Mouse (Mus musculus): Measurements from ENCODE around the gene Tmem45a. TPM values are rescaled to one million over a fixed set of nuclear protein-coding genes. Genes with fewer than 3 reads are reported as not detected.

Gene Tmem45a
- polyA plus RNA-seq, 1 experiment from 2014 or later: 1.6 TPM

- Histone ChIP-seq H3K9me3 (replicated peaks) (no peaks in the 10 kb centered on the region), H3K9ac (no peak within 1 kb of the TSS), H3K36me3 (replicated peaks) (no peaks in the 10 kb centered on the region), H3K27ac (replicated peaks) (no peak within 1 kb of the TSS), H3K4me3 (replicated peaks) (no peak within 1 kb of the TSS), H3K4me1 (replicated peaks) (peaks cover 12% of the 10 kb centered on the region), H3K27me3 (no peaks in the 10 kb centered on the region), H3K4me2 (no peak within 1 kb of the TSS)
- 32% methylated on average over 8 of the region's 8 CpGs for WGBS (ENCODE audit: insufficient replicate concordance)
- ATAC-seq (ENCODE audit: insufficient read depth): no peak
Observed at GRCm38 (mm10) chr16:56795481-56796139, 90.4 kb downstream of the Tmem45a start, which contains the start of gene Adgrg7. Gene Adgrg7 (minus strand): TSS chr16:56795855.

- Histone ChIP-seq H3K36me3 (replicated peaks) (no peaks in the 10 kb centered on the region), H3K4me1 (replicated peaks) (peaks cover 9% of the 10 kb centered on the region), H3K27ac (replicated peaks) (no peak overlapping the region), H3K27me3 (no peaks in the 10 kb centered on the region), H3K9ac (no peak overlapping the region), H3K4me3 (replicated peaks) (no peak overlapping the region), H3K9me3 (replicated peaks) (no peaks in the 10 kb centered on the region), H3K4me2 (no peak overlapping the region)
- 67% methylated on average over 7 of the region's 7 CpGs for WGBS (ENCODE audit: insufficient replicate concordance)
- no peak for ATAC-seq (ENCODE audit: insufficient read depth)
Observed at GRCm38 (mm10) chr16:56794383-56795144, 91.4 kb downstream of the Tmem45a start.

GRCm38 (mm10) chr16:56793778-56794177 lies 92.2 kb downstream of the Tmem45a start:
- Histone ChIP-seq H3K27ac (replicated peaks) (no peak overlapping the region), H3K9me3 (replicated peaks) (no peaks in the 10 kb centered on the region), H3K27me3 (no peaks in the 10 kb centered on the region), H3K4me1 (replicated peaks) (peaks cover 2% of the 10 kb centered on the region), H3K4me2 (no peak overlapping the region), H3K36me3 (replicated peaks) (no peaks in the 10 kb centered on the region), H3K9ac (no peak overlapping the region), H3K4me3 (replicated peaks) (no peak overlapping the region)
- ATAC-seq (ENCODE audit: insufficient read depth): no peak
- WGBS (ENCODE audit: insufficient replicate concordance): 75% methylated on average over 1 of the region's 1 CpGs

- WGBS (ENCODE audit: insufficient replicate concordance): 56% methylated on average over 2 of the region's 2 CpGs
- no peak overlapping the region for H3K4me2 ChIP-seq
- H3K36me3 ChIP-seq (replicated peaks): no peaks in the 10 kb centered on the region
- H3K4me1 ChIP-seq (replicated peaks): no peaks in the 10 kb centered on the region
- ATAC-seq (ENCODE audit: insufficient read depth): no peak
- no peaks in the 10 kb centered on the region for H3K27me3 ChIP-seq
- H3K9ac ChIP-seq: no peak overlapping the region
- H3K9me3 ChIP-seq (replicated peaks): no peaks in the 10 kb centered on the region
- H3K4me3 ChIP-seq (replicated peaks): no peak overlapping the region
- no peak overlapping the region for H3K27ac ChIP-seq (replicated peaks)
Observed at GRCm38 (mm10) chr16:56785943-56786342, 100.0 kb downstream of the Tmem45a start.

- Histone ChIP-seq H3K9me3 (replicated peaks) (no peaks in the 10 kb centered on the region), H3K27ac (replicated peaks) (no peak overlapping the region), H3K4me2 (no peak overlapping the region), H3K4me1 (replicated peaks) (no peaks in the 10 kb centered on the region), H3K9ac (no peak overlapping the region), H3K36me3 (replicated peaks) (no peaks in the 10 kb centered on the region), H3K4me3 (replicated peaks) (no peak overlapping the region), H3K27me3 (no peaks in the 10 kb centered on the region)
- WGBS (ENCODE audit: insufficient replicate concordance): 27% methylated on average over 10 of the region's 10 CpGs
- no peak for ATAC-seq (ENCODE audit: insufficient read depth)
Observed at GRCm38 (mm10) chr16:56771163-56772105, 114.5 kb downstream of the Tmem45a start.

Other genes with a start within 250 kb of the Tmem45a start
- 68.9 and 69.3 TPM in 2 replicates for gene Tfg, start 168.7 kb downstream of the Tmem45a start, polyA plus RNA-seq (2015; fragmentation: Nextera tagmentation; extraction: Ambion mirVana)
- gene Adgrg7, start 90.3 kb downstream of the Tmem45a start, polyA plus RNA-seq (2015; fragmentation: Nextera tagmentation; extraction: Ambion mirVana): 0.03 TPM in 1 of 2 replicates, not detected in the other
- not detected in 2 replicates for gene Lnp1, start 41.9 kb upstream of the Tmem45a start, polyA plus RNA-seq (2015; fragmentation: Nextera tagmentation; extraction: Ambion mirVana)
- gene Tmem45a2, start 185.2 kb upstream of the Tmem45a start, polyA plus RNA-seq (2015; fragmentation: Nextera tagmentation; extraction: Ambion mirVana): 0.15 and 0.16 TPM in 2 replicates
- 22.0 and 22.8 TPM in 2 replicates for gene Tomm70a, start 235.5 kb upstream of the Tmem45a start, polyA plus RNA-seq (2015; fragmentation: Nextera tagmentation; extraction: Ambion mirVana)